10 mouse cellular contexts compared by ENCODE assay signal in genomic region chr1:120037021-120037683, GRCm38 (mm10). TPM values are rescaled to one million over a fixed set of nuclear protein-coding genes. Genes with fewer than 3 reads are reported as not detected.
DNase-seq lines count a peak whose midpoint lies in the region; TF ChIP-seq lines count a peak whose summit lies in the region.
"Had no signal": no experiment of that assay in that cellular context is flagged by ENCODE, and none has a peak within 500 bp of the region (broad histone marks: within the 10 kb centered on the region; RNA-seq: fewer than 3 reads in every experiment).

No protein-coding gene starts in this region.

- 37% methylated on average over 9 of the region's 9 CpGs for WGBS in cerebellum, adult 2 months

- H3K4me1 ChIP-seq in cerebellum, adult 2 months (ENCODE audit: control insufficient read depth, insufficient read depth, low read length) = peaks cover 3% of the 10 kb centered on the region; the same call in 1 of the 2 replicates

- H3K4me3 ChIP-seq in cerebellum, adult 2 months (replicated peaks; ENCODE audit: insufficient read depth, low read depth, low read length) = no peak overlapping the region
- H3K4me3 ChIP-seq: gastrocnemius, adult 2 months; layer of hippocampus, adult 2 months had no signal

- no peak for TF ChIP-seq POLR2A in cerebellum, adult 2 months (IDR thresholded peaks at IDR 0.05; ENCODE audit: borderline replicate concordance, insufficient read depth, low read length)

- no peaks in the 10 kb centered on the region for H3K27me3 ChIP-seq in cerebellum, adult 2 months (ENCODE audit: control insufficient read depth, insufficient read depth, low read length)

- no peak overlapping the region for H3K27ac ChIP-seq in cerebellum, adult 2 months (ENCODE audit: insufficient read depth, low read length)
- H3K27ac ChIP-seq: gastrocnemius, adult 2 months; layer of hippocampus, adult 2 months had no signal

- DNase-seq in cerebellum, adult 2 months = peak; percentile 14 to 23
- DNase-seq in cerebellum, adult 9-10 months = no peak
- peak; percentile 16 to 26 for DNase-seq in layer of hippocampus, postnatal 14 days (ENCODE audit: low spot score in 2 of 2)
- DNase-seq in layer of hippocampus, adult 8-10 months (ENCODE audit: low spot score in 2 of 2) = no peak
- peak; percentile 54 to 66 for DNase-seq in adrenal gland, postnatal 36 days
- DNase-seq in lung, postnatal 14 days = peak; percentile 27
- no peak for DNase-seq in right cerebral cortex, adult 2 months (ENCODE audit: low spot score in 2 of 2)
- no peak for DNase-seq in cerebellum, postnatal 36 days
- DNase-seq: gastrocnemius, adult 2 months had no signal

- TF ChIP-seq CTCF in cerebellum, adult 2 months (IDR thresholded peaks at IDR 0.05; ENCODE audit: borderline replicate concordance, insufficient read depth, low read depth, low read length) = no peak

RNA-seq across cellular contexts. Expression of gene Sctr, which starts 30.5 kb away (rescaled TPM):
- 0.19 and 0.25 TPM in 2 replicates for polyA plus RNA-seq in cerebellum, adult 2 months (2012; rRNA removed)
- 1 to 10 TPM; 2.0 to 2.4 TPM for total RNA-seq in layer of hippocampus, postnatal 14 days (2021)
- total RNA-seq in layer of hippocampus, adult 8-10 months (2022) = 1 to 10 TPM; 1.1 to 2.7 (median 1.7) TPM
- total RNA-seq in adrenal gland, postnatal 36 days (2021) = 10 to 100 TPM in 1 of 2 experiments, 1 to 10 TPM in 1; 6.2 to 11.9 TPM

RNA-seq across cellular contexts. Expression of gene Tmem37, which starts 36.7 kb away (rescaled TPM):
- polyA plus RNA-seq in cerebellum, adult 2 months (2012; rRNA removed) = 1.3 and 2.2 TPM in 2 replicates
- total RNA-seq in layer of hippocampus, postnatal 14 days (2021) = 1 to 10 TPM in 1 of 2 experiments, under 1 TPM in 1; 0.69 to 2.1 TPM
- 1 to 10 TPM; 1.1 to 3.3 (median 1.5) TPM for total RNA-seq in layer of hippocampus, adult 8-10 months (2022)
- total RNA-seq in adrenal gland, postnatal 36 days (2021) = 10 to 100 TPM in 1 of 2 experiments, 1 to 10 TPM in 1; 9.5 to 14.5 TPM

RNA-seq across cellular contexts. Expression of gene Cfap221, which starts 40.1 kb away (rescaled TPM):
- 0.08 and 0.14 TPM in 2 replicates for polyA plus RNA-seq in cerebellum, adult 2 months (2012; rRNA removed)
- total RNA-seq in layer of hippocampus, postnatal 14 days (2021) = 1 to 10 TPM in 1 of 2 experiments, under 1 TPM in 1; 0.90 to 1.1 TPM
- 1 to 10 TPM in 1 of 4 experiments, under 1 TPM in 3; 0.47 to 1.1 (median 0.57) TPM for total RNA-seq in layer of hippocampus, adult 8-10 months (2022)
- under 1 TPM; 0.16 to 0.40 TPM for total RNA-seq in adrenal gland, postnatal 36 days (2021)
- total RNA-seq: gastrocnemius, adult 2 months had no signal

Comparison
In these comparisons a context has a peak if more than half of its experiments do, and no peak if none do; other contexts are left out.
1. DNase-seq: peak in cerebellum, adult 2 months (2 of 2), layer of hippocampus, postnatal 14 days (2 of 2), adrenal gland, postnatal 36 days (2 of 2) and lung, postnatal 14 days (single experiment); none in cerebellum, adult 9-10 months (single experiment), layer of hippocampus, adult 8-10 months (0 of 2), right cerebral cortex, adult 2 months (0 of 2) and cerebellum, postnatal 36 days (0 of 2).